Mouse (Mus musculus) intestine, embryonic 14.5 days (tissue): ENCODE results near the gene Orc4. TPM values are rescaled to one million over a fixed set of nuclear protein-coding genes. Genes with fewer than 3 reads are reported as not detected.

Experiments
- ATAC-seq: fragments of 200-750 bp; cut with Nextera tagmentation; replicated peaks from 2 replicates; pipeline ENCODE4 v1.8.0; 2017; ENCODE audit warnings: low read depth, moderate number of reproducible peaks, moderate TSS enrichment, moderate library complexity; ENCODE audit not compliant: low FRiP score, low TSS enrichment
- DNase-seq: peaks from one replicate; pipeline ENCODE4 v3.0.0-alpha.2; 2018; ENCODE audit warnings: low spot score
- H3K27ac ChIP-seq: fragments of 300-500 bp; sonication (generic); 2 replicates; pipeline ENCODE4 v1.5.1; 2014; ENCODE audit warnings: low read depth, mild to moderate bottlenecking, control low read depth
- H3K27me3 ChIP-seq: fragments of 300-500 bp; sonication (generic); replicated peaks from 2 replicates; pipeline ENCODE4 v1.6.1; 2014; ENCODE audit warnings: low read length, control low read depth; ENCODE audit not compliant: control insufficient read depth, insufficient read depth
- H3K36me3 ChIP-seq: fragments of 300-500 bp; sonication (generic); 2 replicates; pipeline ENCODE4 v1.6.1; 2014; ENCODE audit warnings: low read length, control low read depth; ENCODE audit not compliant: control insufficient read depth, insufficient read depth
- H3K4me1 ChIP-seq: fragments of 300-500 bp; sonication (generic); replicated peaks from 2 replicates; pipeline ENCODE4 v1.6.1; 2014; ENCODE audit warnings: low read length, control low read depth, mixed read lengths; ENCODE audit not compliant: control insufficient read depth, insufficient read depth
- H3K4me2 ChIP-seq: fragments of 300-500 bp; sonication (generic); 2 replicates; pipeline ENCODE4 v1.6.1; 2014; ENCODE audit warnings: low read length
- H3K4me3 ChIP-seq: fragments of 300-500 bp; sonication (generic); 2 replicates; pipeline ENCODE4 v1.5.1; 2014; ENCODE audit warnings: low read depth, low read length, control low read depth, mixed read lengths
- H3K9ac ChIP-seq: fragments of 300-500 bp; sonication (generic); 2 replicates; pipeline ENCODE4 v1.6.1; 2014; ENCODE audit warnings: mild to moderate bottlenecking, low read length
- H3K9me3 ChIP-seq: fragments of 300-500 bp; sonication (generic); 2 replicates; pipeline ENCODE4 v1.6.1; 2016; ENCODE audit warnings: low read length, control low read depth; ENCODE audit not compliant: control insufficient read depth
- whole genome bisulfite sequencing: fragments of 180-500 bp; shearing (Covaris S2); extraction: QIAGEN DNeasy Blood & Tissue Kit; methylation state at CpG from one replicate; pipeline ENCODE4 v1.1.7; 2014; 5-methylcytosine and 5-hydroxymethylcytosine counted together
- polyA plus RNA-seq: library from polyadenylated mRNA; unstranded; fragments of >200 nt; fragmentation: Nextera tagmentation; extraction: Ambion mirVana; gene quantifications from 2 replicates; pipeline ENCODE4 v1.2.1, GENCODE M21; 2014

Orc4 gene
- polyA plus RNA-seq: 107 and 119 TPM in 2 replicates

GRCm38 (mm10) chr2:48950252-48950315, at the start of gene Orc4:
Gene Orc4, minus strand, starts transcription at chr2:48950277.
- peak within 1 kb of the TSS; percentile 92 for H3K27ac ChIP-seq
- peaks cover 9% of the 10 kb centered on the region; the same call in 1 of the 2 replicates for H3K4me1 ChIP-seq
- ATAC-seq (no peak), DNase-seq (no peak)
- peak within 1 kb of the TSS; percentile 89 for H3K9ac ChIP-seq
- 0% methylated on average over 2 of the region's 2 CpGs for WGBS
- H3K36me3 ChIP-seq: no peaks in the 10 kb centered on the region
- H3K4me2 ChIP-seq: peak within 1 kb of the TSS; percentile 68
- no peaks in the 10 kb centered on the region for H3K27me3 ChIP-seq
- peak within 1 kb of the TSS; percentile 75 for H3K4me3 ChIP-seq
- H3K9me3 ChIP-seq: no peaks in the 10 kb centered on the region

GRCm38 (mm10) chr2:48990322-48990721, 40.2 kb upstream of the Orc4 start:
- Histone ChIP-seq H3K4me1 (no peaks in the 10 kb centered on the region), H3K4me2 (no peak overlapping the region), H3K4me3 (no peak overlapping the region), H3K36me3 (no peaks in the 10 kb centered on the region), H3K9me3 (no peaks in the 10 kb centered on the region), H3K27me3 (no peaks in the 10 kb centered on the region), H3K27ac (no peak overlapping the region), H3K9ac (no peak overlapping the region)
- no peak for ATAC-seq
- 91% methylated on average over 3 of the region's 3 CpGs for WGBS
- DNase-seq: no peak

GRCm38 (mm10) chr2:48978920-48979319, 28.8 kb upstream of the Orc4 start:
- no peaks in the 10 kb centered on the region for H3K36me3 ChIP-seq
- H3K4me1 ChIP-seq: no peaks in the 10 kb centered on the region
- DNase-seq (no peak), ATAC-seq (no peak)
- no peak overlapping the region for H3K4me2 ChIP-seq
- no peak overlapping the region for H3K4me3 ChIP-seq
- no peak overlapping the region for H3K9ac ChIP-seq
- H3K9me3 ChIP-seq: no peaks in the 10 kb centered on the region
- 80% methylated on average over 3 of the region's 3 CpGs for WGBS
- no peak overlapping the region for H3K27ac ChIP-seq
- no peaks in the 10 kb centered on the region for H3K27me3 ChIP-seq

- WGBS: 45% methylated on average over 3 of the region's 3 CpGs
- Histone ChIP-seq H3K4me3 (no peak overlapping the region), H3K27ac (no peak overlapping the region), H3K4me1 (0 out of 2 replicates have a peak, but pooled peaks cover 4% of the 10 kb centered on the region), H3K4me2 (no peak overlapping the region), H3K36me3 (no peaks in the 10 kb centered on the region), H3K9me3 (no peaks in the 10 kb centered on the region), H3K27me3 (no peaks in the 10 kb centered on the region), H3K9ac (no peak overlapping the region)
- DNase-seq: no peak
- ATAC-seq: no peak
Observed at GRCm38 (mm10) chr2:48956591-48956990, 6.5 kb upstream of the Orc4 start.

GRCm38 (mm10) chr2:48950316-48950880, 321 bp upstream of the Orc4 start:
- Histone ChIP-seq H3K27me3 (no peaks in the 10 kb centered on the region), H3K9ac (peak overlapping the region; percentile 89), H3K9me3 (no peaks in the 10 kb centered on the region), H3K27ac (peak overlapping the region; percentile 92), H3K4me2 (peak overlapping the region; percentile 68), H3K4me1 (peaks cover 9% of the 10 kb centered on the region; the same call in 1 of the 2 replicates), H3K36me3 (no peaks in the 10 kb centered on the region), H3K4me3 (peak overlapping the region; percentile 75)
- DNase-seq: peak; percentile 54
- ATAC-seq: 0 out of 2 replicates have a peak, but pooled peaks have one; percentile 1
- 9% methylated on average over 5 of the region's 6 CpGs for WGBS

- DNase-seq (peak; percentile 87), ATAC-seq (peak; percentile 47)
- no peaks in the 10 kb centered on the region for H3K36me3 ChIP-seq
- H3K27ac ChIP-seq: peak overlapping the region; percentile 92
- peak overlapping the region; percentile 68 for H3K4me2 ChIP-seq
- no peaks in the 10 kb centered on the region for H3K9me3 ChIP-seq
- peaks cover 9% of the 10 kb centered on the region; the same call in 1 of the 2 replicates for H3K4me1 ChIP-seq
- H3K4me3 ChIP-seq: peak overlapping the region; percentile 75
- no peaks in the 10 kb centered on the region for H3K27me3 ChIP-seq
- WGBS: 2% methylated on average over 8 of the region's 9 CpGs
- peak overlapping the region; percentile 89 for H3K9ac ChIP-seq
Observed at GRCm38 (mm10) chr2:48949743-48950251, 280 bp downstream of the Orc4 start.

- peak within 1 kb of the TSS; percentile 89 for H3K9ac ChIP-seq
- WGBS: under 1% methylated on average over 47 of the region's 49 CpGs
- H3K4me1 ChIP-seq: peaks cover 9% of the 10 kb centered on the region; the same call in 1 of the 2 replicates
- DNase-seq (peak; percentile 98), ATAC-seq (peak; percentile 100)
- no peaks in the 10 kb centered on the region for H3K36me3 ChIP-seq
- H3K27me3 ChIP-seq: no peaks in the 10 kb centered on the region
- peak within 1 kb of the TSS; percentile 71 for H3K4me2 ChIP-seq
- H3K4me3 ChIP-seq: peak within 1 kb of the TSS; percentile 75
- H3K27ac ChIP-seq: peak within 1 kb of the TSS; percentile 92
- H3K9me3 ChIP-seq: no peaks in the 10 kb centered on the region
Observed at GRCm38 (mm10) chr2:48948841-48949584, 1.1 kb downstream of the Orc4 start, which contains the start of gene Mbd5. Gene Mbd5, plus strand, starts transcription at chr2:48949508.

- Histone ChIP-seq H3K9me3 (no peaks in the 10 kb centered on the region), H3K9ac (peak overlapping the region; percentile 79; the same call in 1 of the 2 replicates), H3K4me2 (peak overlapping the region; percentile 71), H3K27ac (no peak overlapping the region), H3K36me3 (no peaks in the 10 kb centered on the region), H3K27me3 (no peaks in the 10 kb centered on the region), H3K4me3 (peak overlapping the region; percentile 75), H3K4me1 (peaks cover 9% of the 10 kb centered on the region; the same call in 1 of the 2 replicates)
- ATAC-seq (no peak), DNase-seq (no peak)
- 72% methylated on average over 3 of the region's 3 CpGs for WGBS
Observed at GRCm38 (mm10) chr2:48947761-48948160, 2.3 kb downstream of the Orc4 start.
